ENCODE assay signal across 7 mouse cellular contexts in genomic region chr9:120934821-120935633, GRCm38 (mm10). TPM values are rescaled to one million over a fixed set of nuclear protein-coding genes. Genes with fewer than 3 reads are reported as not detected.
DNase-seq lines count a peak whose midpoint lies in the region; ATAC-seq and TF ChIP-seq lines count a peak whose summit lies in the region.

No protein-coding gene starts in this region.

- no peaks in the 10 kb centered on the region for H3K9me3 ChIP-seq in CH12.LX (replicated peaks; ENCODE audit: low read length)
- H3K9me3 ChIP-seq in forebrain, embryonic 13.5 days (replicated peaks): no peaks in the 10 kb centered on the region
- H3K9me3 ChIP-seq in midbrain, embryonic 15.5 days: no peaks in the 10 kb centered on the region

- no peak for TF ChIP-seq POLR2A in CH12.LX (IDR thresholded peaks at IDR 0.05; ENCODE audit: low read depth, low read length)

- in situ Hi-C loops in CH12.LX (cut with MboI; ENCODE audit: low pct_ligation_motif_present, low pct_unique_long_range_greater_than_20kb, low sequenced_read_pairs): no loop called here

- WGBS in forebrain, embryonic 13.5 days: 9% methylated on average over 14 of the region's 14 CpGs
- WGBS in midbrain, embryonic 15.5 days: 7% methylated on average over 14 of the region's 14 CpGs

- ATAC-seq in forebrain, embryonic 13.5 days: no peak
- no peak for ATAC-seq in midbrain, embryonic 15.5 days (replicated peaks)

- no peak for TF ChIP-seq RAD21 in CH12.LX (IDR thresholded peaks at IDR 0.05; ENCODE audit: low read depth, low read length)

- H3K27me3 ChIP-seq in CH12.LX (replicated peaks): no peaks in the 10 kb centered on the region
- no peaks in the 10 kb centered on the region for H3K27me3 ChIP-seq in forebrain, embryonic 13.5 days
- no peaks in the 10 kb centered on the region for H3K27me3 ChIP-seq in midbrain, embryonic 15.5 days (replicated peaks)

- no peak overlapping the region for H3K27ac ChIP-seq in CH12.LX (ENCODE audit: insufficient read depth, low read depth)
- peak overlapping the region; percentile 89 for H3K27ac ChIP-seq in forebrain, embryonic 13.5 days
- peak overlapping the region; percentile 92 for H3K27ac ChIP-seq in midbrain, embryonic 15.5 days

- peak overlapping the region; percentile 81 to 93 (median 89) for H3K4me3 ChIP-seq in CH12.LX (replicated peaks in 1 of 3; ENCODE audit: low read depth in 2 of 3, low read length in 2 of 3, poor library complexity in 1 of 3)
- peak overlapping the region; percentile 75 for H3K4me3 ChIP-seq in forebrain, embryonic 13.5 days
- peak overlapping the region; percentile 90 for H3K4me3 ChIP-seq in midbrain, embryonic 15.5 days

- peak overlapping the region; percentile 87 for H3K9ac ChIP-seq in CH12.LX (ENCODE audit: insufficient read depth, low read depth)
- peak overlapping the region; percentile 87 for H3K9ac ChIP-seq in forebrain, embryonic 13.5 days
- H3K9ac ChIP-seq in midbrain, embryonic 15.5 days: peak overlapping the region; percentile 68

- H3K4me2 ChIP-seq in CH12.LX (ENCODE audit: insufficient read depth, low read depth, poor library complexity, severe bottlenecking): peak overlapping the region; percentile 98
- peak overlapping the region; percentile 89 for H3K4me2 ChIP-seq in forebrain, embryonic 13.5 days
- peak overlapping the region; percentile 94 for H3K4me2 ChIP-seq in midbrain, embryonic 15.5 days

- DNase-seq in 3T3-L1 (ENCODE audit: low read depth, low spot score) (peak; percentile 31), CH12.LX (ENCODE audit: extremely low read depth) (no peak)
- DNase-seq in kidney, adult 8-10 months: peak; percentile 36 to 38
- no peak for DNase-seq in urinary bladder, adult 18-20 months (ENCODE audit: low spot score in 2 of 2)
- no peak for DNase-seq in ovary, adult 18-20 months (ENCODE audit: low spot score)

- peaks cover 0 to 53% of the 10 kb centered on the region in 2 experiments; a peak in 2 of 4 replicates for H3K4me1 ChIP-seq in CH12.LX (ENCODE audit: control insufficient read depth in 1 of 2, insufficient read depth in 2 of 2)
- peaks cover 74% of the 10 kb centered on the region for H3K4me1 ChIP-seq in forebrain, embryonic 13.5 days
- peaks cover 64% of the 10 kb centered on the region for H3K4me1 ChIP-seq in midbrain, embryonic 15.5 days

- H3K36me3 ChIP-seq in CH12.LX (replicated peaks in 1 of 2; ENCODE audit: control insufficient read depth in 1 of 2, insufficient read depth in 1 of 2, low read length in 1 of 2): peaks cover 0 to 30% of the 10 kb centered on the region in 2 experiments
- no peaks in the 10 kb centered on the region for H3K36me3 ChIP-seq in forebrain, embryonic 13.5 days (ENCODE audit: poor library complexity, severe bottlenecking)
- no peaks in the 10 kb centered on the region for H3K36me3 ChIP-seq in midbrain, embryonic 15.5 days (replicated peaks)

- TF ChIP-seq CTCF in CH12.LX (conservative IDR thresholded peaks at IDR 0.05 in 1 of 2, IDR thresholded peaks at IDR 0.05 in 1 of 2; ENCODE audit: low read depth in 2 of 2, low read length in 2 of 2): no peak

- H3K79me2 ChIP-seq in CH12.LX (replicated peaks; ENCODE audit: control insufficient read depth, extremely low read depth, insufficient read depth, poor library complexity, severe bottlenecking): peaks cover 65% of the 10 kb centered on the region

- dilution Hi-C loops in CH12.LX (cut with MboI; ENCODE audit: extremely low pct_ligation_motif_present, extremely low pct_unique_long_range_greater_than_20kb, low sequenced_read_pairs): no loop called here

- no peak for TF ChIP-seq EP300 in CH12.LX (IDR thresholded peaks at IDR 0.05; ENCODE audit: low read length)

TF ChIP-seq in CH12.LX, 34 proteins besides CTCF, POLR2A, EP300 and RAD21:
- TF ChIP-seq MXI1 (IDR thresholded peaks at IDR 0.05; ENCODE audit: low read depth, low read length) (no peak), CHD1 (IDR thresholded peaks at IDR 0.05; ENCODE audit: low read depth, low read length) (0 out of 2 replicates have a peak, but pooled peaks have one; percentile 4)

RNA-seq across cellular contexts. Expression of gene Ctnnb1, which starts 6.0 kb away (rescaled TPM):
- total RNA-seq in CH12.LX (2012; rRNA removed): 197 and 212 TPM in 2 replicates
- total RNA-seq in CH12.LX (2014; rRNA removed): 361 and 383 TPM in 2 replicates
- 290 and 292 TPM in 2 replicates for polyA plus RNA-seq in CH12.LX (2012; ENCODE audit: insufficient read length, low read depth)
- polyA plus RNA-seq in forebrain, embryonic 13.5 days (2015; fragmentation: Nextera tagmentation; extraction: Ambion mirVana): 645 and 673 TPM in 2 replicates
- polyA plus RNA-seq in midbrain, embryonic 15.5 days (2015; fragmentation: Nextera tagmentation; extraction: Ambion mirVana): 517 and 532 TPM in 2 replicates

Comparison
In these comparisons a context has a peak if more than half of its experiments do, and no peak if none do; other contexts are left out.
1. DNase-seq: peak in 3T3-L1 (single experiment) and kidney, adult 8-10 months (2 of 2); none in CH12.LX (single experiment), urinary bladder, adult 18-20 months (0 of 2) and ovary, adult 18-20 months (single experiment).
2. Peak in every context shown above with its lines, with median percentiles within 50 percentile points of each other: H3K4me2 ChIP-seq, H3K4me3 ChIP-seq and H3K9ac ChIP-seq.